Mouse (Mus musculus) thymus, adult 2 months (tissue): ENCODE results near the gene Arrdc4. TPM values are rescaled to one million over a fixed set of nuclear protein-coding genes. Genes with fewer than 3 reads are reported as not detected.

Source experiments
- DNase-seq: peaks from one replicate; pipeline ENCODE4 v3.0.0; 2021
- H3K27ac ChIP-seq: fragments of 200-500 bp; 2 replicates; pipeline ENCODE4 v1.5.1; 2012; ENCODE audit warnings: low read length, control low read depth; ENCODE audit not compliant: control insufficient read depth, insufficient read depth
- H3K27me3 ChIP-seq: fragments of 200-500 bp; 2 replicates; pipeline ENCODE4 v1.6.1; 2012; ENCODE audit warnings: mild to moderate bottlenecking, low read length, moderate library complexity, mixed read lengths; ENCODE audit not compliant: control insufficient read depth, insufficient read depth
- H3K36me3 ChIP-seq: fragments of 200-500 bp; 2 replicates; pipeline ENCODE4 v1.6.1; 2012; ENCODE audit warnings: mild to moderate bottlenecking, low read length, moderate library complexity; ENCODE audit not compliant: control insufficient read depth, insufficient read depth
- H3K4me1 ChIP-seq: fragments of 200-500 bp; replicated peaks from 2 replicates; pipeline ENCODE4 v1.6.1; 2012; ENCODE audit warnings: low read length; ENCODE audit not compliant: control insufficient read depth, insufficient read depth
- H3K4me3 ChIP-seq: fragments of 200-500 bp; 2 replicates; pipeline ENCODE4 v1.5.1; 2012; ENCODE audit warnings: mild to moderate bottlenecking, low read length, control low read depth, moderate library complexity; ENCODE audit not compliant: control insufficient read depth, insufficient read depth
- CTCF ChIP-seq: fragments of 200-500 bp; IDR thresholded peaks from 2 replicates; pipeline ENCODE4 v1.5.1; 2012; ENCODE audit warnings: mild to moderate bottlenecking, control low read depth, low read length, moderate library complexity, borderline replicate concordance; ENCODE audit not compliant: control insufficient read depth, poor library complexity, insufficient read depth; ENCODE audit errors: extremely low read depth
- POLR2A ChIP-seq: fragments of 200-500 bp; IDR thresholded peaks from 2 replicates; pipeline ENCODE4 v1.6.1; 2012; ENCODE audit warnings: mild to moderate bottlenecking, low read length, control low read depth, moderate library complexity; ENCODE audit not compliant: control insufficient read depth, poor library complexity, insufficient read depth; ENCODE audit errors: extremely low read depth
- WGBS: fragments of 180-500 bp; shearing (Covaris S2); methylation state at CpG from one replicate; pipeline ENCODE4 v1.1.7; 2018; 5-methylcytosine and 5-hydroxymethylcytosine counted together
- polyA plus RNA-seq: library from polyadenylated mRNA; depleted of rRNA; stranded (reverse); fragments of >200 nt; gene quantifications from 2 replicates; pipeline ENCODE4 v1.2.3, GENCODE M21; 2012; rRNA removed

Arrdc4 gene
- polyA plus RNA-seq: 5.2 and 7.2 TPM in 2 replicates

- Histone ChIP-seq H3K4me1 (0 out of 2 replicates have a peak, but pooled peaks cover 9% of the 10 kb centered on the region), H3K36me3 (no peaks in the 10 kb centered on the region), H3K4me3 (peak within 1 kb of the TSS; percentile 50), H3K27ac (no peak within 1 kb of the TSS), H3K27me3 (no peaks in the 10 kb centered on the region)
- TF ChIP-seq POLR2A: peak; percentile 17; the same call in 1 of the 2 replicates
- TF ChIP-seq CTCF: no peak
- DNase-seq: peak; percentile 88
- WGBS: under 1% methylated on average over 54 of the region's 54 CpGs
These were observed at the start of gene Arrdc4 for GRCm38 (mm10) chr7:68748761-68749635. Gene Arrdc4, minus strand, starts transcription at chr7:68749241.

DNA sequence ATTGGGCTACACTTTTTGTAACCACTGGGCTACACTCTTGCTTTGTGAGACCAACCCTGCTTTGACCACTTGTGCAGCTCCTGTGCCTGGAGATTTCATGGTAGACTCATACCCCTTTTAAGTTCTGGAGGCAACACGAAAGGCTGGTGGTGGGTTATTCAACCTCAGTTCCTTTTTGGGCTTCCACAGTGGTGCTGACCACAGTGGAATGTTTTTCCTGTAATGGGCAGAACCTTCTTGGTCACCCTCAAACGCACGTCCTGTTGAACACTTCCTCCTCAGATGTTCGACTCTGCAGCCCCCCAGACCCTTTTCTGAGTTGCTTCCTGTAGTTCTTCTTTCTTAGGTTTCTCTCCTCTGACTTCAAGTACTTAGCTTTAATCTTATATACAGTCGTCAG, 46.5 kb upstream of the Arrdc4 start:
- 8% methylated on average over 5 of the region's 5 CpGs for WGBS
- Histone ChIP-seq H3K4me1 (no peaks in the 10 kb centered on the region), H3K36me3 (no peaks in the 10 kb centered on the region), H3K4me3 (no peak overlapping the region), H3K27me3 (no peaks in the 10 kb centered on the region), H3K27ac (no peak overlapping the region)
- TF ChIP-seq CTCF (no peak), POLR2A (no peak)
- no peak for DNase-seq

DNA sequence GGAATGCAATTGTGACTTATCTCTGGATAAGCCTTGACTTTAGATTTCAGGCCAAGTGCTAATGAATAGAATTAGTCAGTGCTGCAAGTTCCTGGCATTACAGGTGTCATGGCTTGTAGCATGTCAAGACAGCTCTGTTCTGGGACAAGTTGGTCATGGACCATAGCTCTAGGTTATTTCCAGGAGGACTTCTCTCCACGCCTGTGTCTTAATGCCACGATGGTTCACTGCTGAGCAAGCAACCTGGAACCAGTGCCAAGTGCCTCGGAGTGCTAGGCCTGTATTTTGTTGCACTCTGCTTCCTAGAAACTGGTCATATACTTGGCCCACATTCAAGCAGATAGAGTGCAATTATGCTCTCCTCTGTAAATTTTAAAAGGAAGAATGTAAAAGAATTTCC, 39.7 kb upstream of the Arrdc4 start:
- 84% methylated on average over 3 of the region's 3 CpGs for WGBS
- no peak overlapping the region for H3K27ac ChIP-seq
- H3K4me3 ChIP-seq: no peak overlapping the region
- no peaks in the 10 kb centered on the region for H3K4me1 ChIP-seq
- H3K36me3 ChIP-seq: no peaks in the 10 kb centered on the region
- no peak for DNase-seq
- no peak for TF ChIP-seq POLR2A
- no peak for TF ChIP-seq CTCF
- H3K27me3 ChIP-seq: no peaks in the 10 kb centered on the region

DNA sequence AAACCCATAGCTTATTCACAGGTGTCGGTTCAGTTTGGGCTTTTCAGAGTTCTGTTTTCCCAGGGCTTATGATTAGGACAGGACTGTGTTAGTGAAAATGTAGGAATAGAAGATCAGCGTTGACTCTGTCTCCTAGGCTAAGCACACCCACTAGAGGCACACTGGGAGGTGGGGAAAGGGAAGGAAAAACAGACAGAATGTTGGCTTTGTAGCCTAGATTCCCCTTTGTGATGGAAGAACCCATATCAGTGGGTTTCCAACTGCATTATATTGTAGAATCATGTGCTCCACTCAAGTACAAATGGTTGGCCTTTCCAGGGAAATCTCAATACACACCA, 22.7 kb upstream of the Arrdc4 start:
- Histone ChIP-seq H3K27ac (no peak overlapping the region), H3K27me3 (no peaks in the 10 kb centered on the region), H3K4me1 (no peaks in the 10 kb centered on the region), H3K4me3 (no peak overlapping the region), H3K36me3 (no peaks in the 10 kb centered on the region)
- WGBS: 91% methylated on average over 2 of the region's 2 CpGs
- no peak for DNase-seq
- no peak for TF ChIP-seq POLR2A
- no peak for TF ChIP-seq CTCF

- no peak overlapping the region for H3K27ac ChIP-seq
- no peaks in the 10 kb centered on the region for H3K4me1 ChIP-seq
- WGBS: 82% methylated on average over 7 of the region's 7 CpGs
- H3K36me3 ChIP-seq: no peaks in the 10 kb centered on the region
- H3K27me3 ChIP-seq: no peaks in the 10 kb centered on the region
- no peak overlapping the region for H3K4me3 ChIP-seq
- DNase-seq: no peak
- TF ChIP-seq POLR2A (no peak), CTCF (no peak)
These were observed 22.1 kb upstream of the Arrdc4 start for GRCm38 (mm10) chr7:68770894-68771756.

DNA sequence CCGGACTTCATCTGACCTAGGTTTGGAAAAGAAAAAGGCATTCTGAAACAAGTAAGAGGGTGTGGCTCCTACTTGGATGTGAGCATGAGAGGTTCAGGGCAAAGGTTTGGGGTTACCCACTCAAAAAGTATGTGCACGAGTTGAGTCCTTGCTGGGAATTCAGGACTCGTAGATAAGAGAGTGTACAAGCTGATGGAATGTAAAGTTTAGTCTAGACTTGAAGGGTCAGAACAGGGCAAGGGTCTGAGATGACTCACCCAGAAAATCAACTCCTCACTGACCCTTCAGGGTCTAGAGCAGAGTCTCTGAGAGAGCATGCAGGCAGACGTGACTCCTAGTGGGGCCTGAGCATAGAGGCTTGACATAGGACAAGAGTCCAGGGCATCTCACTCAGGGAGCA, 16.9 kb upstream of the Arrdc4 start:
- Histone ChIP-seq H3K36me3 (no peaks in the 10 kb centered on the region), H3K4me3 (no peak overlapping the region), H3K27ac (no peak overlapping the region), H3K27me3 (no peaks in the 10 kb centered on the region), H3K4me1 (no peaks in the 10 kb centered on the region)
- DNase-seq: no peak
- 95% methylated on average over 4 of the region's 4 CpGs for WGBS
- TF ChIP-seq CTCF: no peak
